Mouse (Mus musculus) heart, embryonic 14.5 days (tissue): ENCODE data around the gene Btn2a2. TPM values are rescaled to one million over a fixed set of nuclear protein-coding genes. Genes with fewer than 3 reads are reported as not detected.
A peak's percentile ranks its signal among the peaks of the same experiment; 100 is the strongest.

ENCODE experiments used
- ATAC-seq: fragments of 200-750 bp; cut with Nextera tagmentation; 2 replicates; pipeline ENCODE4 v1.8.0; 2017; ENCODE audit warnings: low read depth, moderate TSS enrichment; ENCODE audit not compliant: insufficient number of reproducible peaks, insufficient read depth, low FRiP score
- H3K27ac ChIP-seq, 2 experiments: fragments of 200-500 bp in 1 of 2; fragments of 300-500 bp in 1 of 2; sonication (generic) in 1 of 2; replicated peaks in 1 of 2; 2 replicates each; pipeline ENCODE4 v1.5.1; 2012 to 2014; ENCODE audit warnings: low read depth in 2 of 2, low read length in 2 of 2, control low read depth in 1 of 2, mild to moderate bottlenecking in 1 of 2, mixed read lengths in 1 of 2; ENCODE audit not compliant: control insufficient read depth in 1 of 2, insufficient read depth in 1 of 2
- H3K27me3 ChIP-seq: fragments of 300-500 bp; sonication (generic); 2 replicates; pipeline ENCODE4 v1.6.1; 2014; ENCODE audit warnings: mild to moderate bottlenecking, low read length, control low read depth; ENCODE audit not compliant: control insufficient read depth, insufficient read depth
- H3K36me3 ChIP-seq: fragments of 300-500 bp; sonication (generic); 2 replicates; pipeline ENCODE4 v1.6.1; 2014; ENCODE audit warnings: mild to moderate bottlenecking, control low read depth, low read length, mixed read lengths; ENCODE audit not compliant: control insufficient read depth, insufficient read depth
- H3K4me1 ChIP-seq, 2 experiments: fragments of 200-500 bp in 1 of 2; fragments of 300-500 bp in 1 of 2; sonication (generic) in 1 of 2; 2 replicates each; pipeline ENCODE4 v1.6.1; 2012 to 2014; ENCODE audit warnings: low read length in 2 of 2, control low read depth in 1 of 2, mixed read lengths in 1 of 2; ENCODE audit not compliant: control insufficient read depth in 2 of 2, insufficient read depth in 2 of 2
- H3K4me2 ChIP-seq: fragments of 300-500 bp; sonication (generic); 2 replicates; pipeline ENCODE4 v1.6.1; 2014; ENCODE audit warnings: mild to moderate bottlenecking, low read length
- H3K4me3 ChIP-seq, 2 experiments: fragments of 200-500 bp in 1 of 2; fragments of 300-500 bp in 1 of 2; sonication (generic) in 1 of 2; 2 replicates each; pipeline ENCODE4 v1.5.1; 2012 to 2014; ENCODE audit warnings: low read length in 2 of 2, mild to moderate bottlenecking in 2 of 2, control low read depth in 1 of 2, low read depth in 1 of 2, moderate library complexity in 1 of 2; ENCODE audit not compliant: control insufficient read depth in 1 of 2, insufficient read depth in 1 of 2
- H3K9ac ChIP-seq: fragments of 300-500 bp; sonication (generic); 2 replicates; pipeline ENCODE4 v1.6.1; 2014; ENCODE audit warnings: mild to moderate bottlenecking, low read length
- H3K9me3 ChIP-seq: fragments of 300-500 bp; sonication (generic); 2 replicates; pipeline ENCODE4 v1.6.1; 2016; ENCODE audit warnings: low read length, control low read depth; ENCODE audit not compliant: control insufficient read depth
- WGBS: fragments of 180-500 bp; shearing (Covaris S2); extraction: QIAGEN DNeasy Blood & Tissue Kit; methylation state at CpG from one replicate; pipeline ENCODE4 v1.1.7; 2014; 5-methylcytosine and 5-hydroxymethylcytosine counted together
- polyA plus RNA-seq: library from polyadenylated mRNA; unstranded; fragments of >200 nt; fragmentation: Nextera tagmentation; extraction: Ambion mirVana; gene quantifications from 2 replicates; pipeline ENCODE4 v1.2.1, GENCODE M21; 2014

Btn2a2 gene
- polyA plus RNA-seq, 1 experiment from 2014 or later, result 0.43 TPM

- Histone ChIP-seq H3K36me3 (no peaks in the 10 kb centered on the region), H3K27me3 (no peaks in the 10 kb centered on the region), H3K9me3 (no peaks in the 10 kb centered on the region), H3K4me3 (0 out of 4 replicates have a peak overlapping the region, but pooled peaks of 1 of the 2 experiments have one; percentile 76), H3K9ac (peak overlapping the region; percentile 92; the same call in 1 of the 2 replicates), H3K4me2 (peak overlapping the region; percentile 88), H3K27ac (no peak overlapping the region), H3K4me1 (peaks cover 0 to 9% of the 10 kb centered on the region in 2 experiments; a peak in 1 of 4 replicates)
- 69% methylated on average over 5 of the region's 5 CpGs for WGBS
- ATAC-seq, result no peak
Observed at GRCm38 (mm10) chr13:23444451-23444850, 44.2 kb downstream of the Btn2a2 start.

GRCm38 (mm10) chr13:23439901-23440300 lies 48.8 kb downstream of the Btn2a2 start:
- no peak overlapping the region for H3K27ac ChIP-seq
- no peak for ATAC-seq
- peaks cover 0 to 13% of the 10 kb centered on the region in 2 experiments; a peak in 3 of 4 replicates for H3K4me1 ChIP-seq
- H3K27me3 ChIP-seq, result no peaks in the 10 kb centered on the region
- H3K4me2 ChIP-seq, result no peak overlapping the region
- no peaks in the 10 kb centered on the region for H3K9me3 ChIP-seq
- WGBS, result 63% methylated on average over 10 of the region's 10 CpGs
- H3K9ac ChIP-seq, result no peak overlapping the region
- H3K4me3 ChIP-seq, result no peak overlapping the region
- H3K36me3 ChIP-seq, result no peaks in the 10 kb centered on the region

DNA sequence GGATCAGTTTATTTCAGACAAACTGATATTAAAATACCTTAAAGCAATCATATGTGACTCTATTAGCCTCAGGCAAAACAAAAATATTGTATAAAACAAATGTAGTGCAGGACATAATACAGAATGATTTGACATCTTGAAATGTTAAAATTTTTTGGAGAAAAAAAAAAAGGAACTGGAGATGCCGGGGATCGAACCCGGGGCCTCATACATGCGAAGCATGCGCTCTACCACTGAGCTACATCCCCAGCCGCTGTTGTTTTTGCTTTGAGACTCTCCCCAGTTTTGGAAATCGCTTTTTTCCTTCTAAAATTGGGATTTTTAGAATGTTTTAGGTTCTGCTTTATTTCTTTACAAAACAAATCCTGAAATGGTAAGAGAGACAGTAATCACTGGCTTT lies 50.1 kb downstream of the Btn2a2 start:
- H3K27me3 ChIP-seq, result no peaks in the 10 kb centered on the region
- 1% methylated on average over 7 of the region's 7 CpGs for WGBS
- ATAC-seq, result no peak
- no peaks in the 10 kb centered on the region for H3K36me3 ChIP-seq
- peak overlapping the region; percentile 64 for H3K9ac ChIP-seq
- H3K4me1 ChIP-seq, result peaks cover 2 to 4% of the 10 kb centered on the region in 2 experiments; a peak in 3 of 4 replicates
- H3K4me3 ChIP-seq, result peak overlapping the region; percentile 37 to 69; a peak in 3 of 4 replicates
- no peaks in the 10 kb centered on the region for H3K9me3 ChIP-seq
- H3K27ac ChIP-seq, result peak overlapping the region in 1 of 2 experiments; percentile 36; a peak in 2 of 4 replicates
- peak overlapping the region; percentile 75 for H3K4me2 ChIP-seq

DNA sequence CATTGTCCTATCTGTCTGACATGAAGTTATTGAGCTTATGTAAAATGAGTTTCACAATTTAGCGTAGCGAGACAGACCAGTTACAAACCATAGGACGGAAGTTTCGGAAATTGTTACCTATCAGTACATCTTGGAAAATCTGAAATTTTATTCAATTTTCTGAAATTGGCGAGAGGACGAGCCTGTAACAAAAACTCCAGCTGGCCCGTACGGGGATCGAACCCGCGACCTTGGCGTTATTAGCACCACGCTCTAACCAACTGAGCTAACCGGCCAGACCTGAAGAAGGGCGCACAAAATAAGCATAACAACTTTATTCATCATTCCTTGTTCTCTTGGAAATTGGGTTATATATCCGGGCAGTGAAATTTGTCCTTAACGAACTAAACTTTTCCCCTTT lies 50.7 kb downstream of the Btn2a2 start:
- peaks cover 2 to 4% of the 10 kb centered on the region in 2 experiments; a peak in 3 of 4 replicates for H3K4me1 ChIP-seq
- peak overlapping the region; percentile 80 for H3K9ac ChIP-seq
- H3K4me3 ChIP-seq, result peak overlapping the region; percentile 50 to 69; a peak in 3 of 4 replicates
- peak overlapping the region in 1 of 2 experiments; percentile 83; a peak in 2 of 4 replicates for H3K27ac ChIP-seq
- no peaks in the 10 kb centered on the region for H3K9me3 ChIP-seq
- peak overlapping the region; percentile 75 for H3K4me2 ChIP-seq
- ATAC-seq, result peak; percentile 84
- no peaks in the 10 kb centered on the region for H3K27me3 ChIP-seq
- WGBS, result under 1% methylated on average over 17 of the region's 17 CpGs
- no peaks in the 10 kb centered on the region for H3K36me3 ChIP-seq

GRCm38 (mm10) chr13:23436861-23437822 lies 51.5 kb downstream of the Btn2a2 start:
- no peaks in the 10 kb centered on the region for H3K27me3 ChIP-seq
- H3K27ac ChIP-seq, result peak overlapping the region; percentile 83 to 86
- H3K4me3 ChIP-seq, result peak overlapping the region; percentile 50 to 69
- no peaks in the 10 kb centered on the region for H3K9me3 ChIP-seq
- peak overlapping the region; percentile 75 for H3K4me2 ChIP-seq
- under 1% methylated on average over 32 of the region's 32 CpGs for WGBS
- no peaks in the 10 kb centered on the region for H3K36me3 ChIP-seq
- H3K9ac ChIP-seq, result peak overlapping the region; percentile 80
- 0 out of 2 replicates have a peak, but pooled peaks have one; percentile 44 for ATAC-seq
- peaks cover 2 to 4% of the 10 kb centered on the region in 2 experiments; a peak in 3 of 4 replicates for H3K4me1 ChIP-seq

DNA sequence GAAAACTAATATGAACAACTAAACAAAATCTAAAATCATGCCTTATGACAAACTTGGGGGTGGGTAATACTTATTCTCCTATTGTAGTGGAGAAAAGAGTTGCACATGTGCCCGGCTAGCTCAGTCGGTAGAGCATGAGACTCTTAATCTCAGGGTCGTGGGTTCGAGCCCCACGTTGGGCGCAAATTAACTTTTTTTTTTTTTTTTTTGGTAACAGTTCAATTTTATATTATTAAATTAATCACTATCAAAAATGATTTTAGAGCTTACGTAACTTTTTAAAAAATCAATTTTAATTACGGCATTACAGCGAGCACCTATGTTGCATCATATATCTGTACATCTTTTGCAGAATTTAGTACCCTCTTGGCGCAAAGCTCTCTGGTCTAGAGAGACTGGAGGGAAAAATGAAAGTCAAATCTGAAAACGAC lies 52.4 kb downstream of the Btn2a2 start:
- Histone ChIP-seq H3K27me3 (no peaks in the 10 kb centered on the region), H3K27ac (no peak overlapping the region), H3K4me3 (peak overlapping the region; percentile 9 to 45; a peak in 3 of 4 replicates), H3K9me3 (no peaks in the 10 kb centered on the region), H3K36me3 (no peaks in the 10 kb centered on the region), H3K9ac (peak overlapping the region; percentile 60), H3K4me1 (peaks cover 2 to 4% of the 10 kb centered on the region in 2 experiments; a peak in 3 of 4 replicates), H3K4me2 (peak overlapping the region; percentile 75)
- WGBS, result under 1% methylated on average over 11 of the region's 11 CpGs
- no peak for ATAC-seq

GRCm38 (mm10) chr13:23435676-23436075 lies 53.0 kb downstream of the Btn2a2 start:
- Histone ChIP-seq H3K4me2 (peak overlapping the region; percentile 75), H3K36me3 (no peaks in the 10 kb centered on the region), H3K4me1 (peaks cover 2 to 4% of the 10 kb centered on the region in 2 experiments; a peak in 3 of 4 replicates), H3K9ac (peak overlapping the region; percentile 60), H3K9me3 (no peaks in the 10 kb centered on the region), H3K4me3 (peak overlapping the region; percentile 45 to 70), H3K27ac (peak overlapping the region; percentile 12 to 62; a peak in 3 of 4 replicates), H3K27me3 (no peaks in the 10 kb centered on the region)
- no peak for ATAC-seq
- under 1% methylated on average over 12 of the region's 12 CpGs for WGBS
